ENCODE assay signal across 8 mouse cellular contexts in genomic region chr13:9562921-9563320, GRCm38 (mm10).
DNase-seq lines count a peak whose midpoint lies in the region; ATAC-seq lines count a peak whose summit lies in the region.

No protein-coding gene starts in this region.

- no peak overlapping the region for H3K4me3 ChIP-seq in limb, embryonic 11.5 days (ENCODE audit: low read depth, low read length)

- H3K4me1 ChIP-seq in limb, embryonic 11.5 days (ENCODE audit: control insufficient read depth, insufficient read depth, low read length) = no peaks in the 10 kb centered on the region

- no peaks in the 10 kb centered on the region for H3K36me3 ChIP-seq in limb, embryonic 11.5 days (ENCODE audit: control insufficient read depth, insufficient read depth, low read length)

- H3K27ac ChIP-seq in limb, embryonic 11.5 days (replicated peaks; ENCODE audit: low read depth, low read length) = no peak overlapping the region

- WGBS in limb, embryonic 11.5 days = 16% methylated on average over 2 of the region's 2 CpGs

- DNase-seq in gastrocnemius, adult 18-20 months (ENCODE audit: low spot score) = peak; percentile 24
- no peak for DNase-seq in gastrocnemius, adult 8-10 months (ENCODE audit: low spot score in 2 of 2)
- peak; percentile 30 for DNase-seq in right cerebral cortex, postnatal 14 days
- DNase-seq in right cerebral cortex, postnatal 36 days (ENCODE audit: low spot score in 2 of 2) = no peak
- DNase-seq in c-Kit-positive CD71-negative TER-119-negative erythroid progenitor cells, embryonic 14.5 days (ENCODE audit: low read depth) = peak; percentile 26
- DNase-seq in limb, embryonic 11.5 days (ENCODE audit: low spot score) = peak; percentile 55
- peak; percentile 18 to 24 for DNase-seq in spleen, postnatal 36 days (ENCODE audit: low spot score in 2 of 2)
- DNase-seq in frontal cortex, postnatal 25 days (ENCODE audit: low spot score in 2 of 2) = no peak

- no peak for ATAC-seq in limb, embryonic 11.5 days (ENCODE audit: insufficient number of reproducible peaks, low FRiP score, low TSS enrichment, low read depth)

- no peak overlapping the region for H3K9ac ChIP-seq in limb, embryonic 11.5 days (ENCODE audit: low read length)

- H3K4me2 ChIP-seq in limb, embryonic 11.5 days (ENCODE audit: low read depth, severe bottlenecking) = no peak overlapping the region

- no peaks in the 10 kb centered on the region for H3K9me3 ChIP-seq in limb, embryonic 11.5 days (ENCODE audit: control insufficient read depth, low read length)

- H3K27me3 ChIP-seq in limb, embryonic 11.5 days (ENCODE audit: control insufficient read depth, insufficient read depth, low read length) = no peaks in the 10 kb centered on the region

Comparison
In these comparisons a context has a peak if more than half of its experiments do, and no peak if none do; other contexts are left out.
1. DNase-seq: peak in gastrocnemius, adult 18-20 months (single experiment), right cerebral cortex, postnatal 14 days (single experiment), c-Kit-positive CD71-negative TER-119-negative erythroid progenitor cells, embryonic 14.5 days (single experiment), limb, embryonic 11.5 days (single experiment) and spleen, postnatal 36 days (2 of 2); none in gastrocnemius, adult 8-10 months (0 of 2), right cerebral cortex, postnatal 36 days (0 of 2) and frontal cortex, postnatal 25 days (0 of 2).